Mouse (Mus musculus): ENCODE results near the gene Shank3. TPM values are rescaled to one million over a fixed set of nuclear protein-coding genes. Genes with fewer than 3 reads are reported as not detected.
A peak's percentile ranks its signal among the peaks of the same experiment; 100 is the strongest.

Gene Shank3
- polyA plus RNA-seq, 1 experiment from 2014 or later, result 2.5 TPM

DNA sequence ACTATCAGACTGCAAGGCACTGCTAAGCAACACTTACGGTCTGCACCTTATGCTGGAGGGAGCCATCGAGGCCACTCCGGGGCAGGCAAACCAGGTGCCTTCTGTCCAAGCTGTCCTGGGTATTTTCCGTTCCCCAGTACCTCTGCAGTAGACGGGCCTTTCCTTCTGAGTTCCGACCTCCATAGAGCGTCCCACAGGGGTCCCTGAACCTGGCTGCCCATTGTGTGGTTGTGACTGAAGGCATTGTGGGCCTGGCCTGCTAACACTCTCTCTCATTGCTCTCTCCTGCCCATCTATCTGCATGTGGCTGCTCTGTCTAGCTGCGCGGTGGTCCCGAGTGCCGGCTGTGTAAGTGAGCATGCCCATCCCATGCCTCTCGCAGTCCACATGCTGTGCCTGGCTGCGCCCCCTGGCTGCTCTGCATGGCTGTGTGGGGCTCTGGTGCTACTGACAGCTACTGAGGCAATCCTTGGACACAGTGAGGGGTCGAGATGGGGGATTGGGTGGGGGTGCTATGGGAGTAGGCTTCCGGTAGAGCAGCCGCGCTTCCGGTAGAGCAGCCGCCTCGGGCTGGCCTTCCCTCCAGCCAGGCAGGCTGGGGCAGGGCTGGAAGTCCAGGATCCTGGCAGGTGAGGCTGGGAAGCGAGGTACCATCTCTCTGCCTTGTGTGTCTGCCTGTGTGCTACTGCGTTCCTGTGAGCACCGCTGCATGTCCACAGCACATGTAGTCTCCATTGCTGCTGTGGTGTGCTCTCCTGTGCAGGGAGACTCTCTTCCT lies 57.2 kb downstream of the Shank3 start:
- no peak overlapping the region for H3K27ac ChIP-seq (ENCODE audit: low read length)
- no peak overlapping the region for H3K9ac ChIP-seq (ENCODE audit: low read length)
- H3K4me3 ChIP-seq (ENCODE audit: low read length), result 0 out of 2 replicates have a peak overlapping the region, but pooled peaks have one; percentile 3
- WGBS, result 31% methylated on average over 23 of the region's 23 CpGs
- H3K9me3 ChIP-seq (ENCODE audit: control insufficient read depth, low read length), result no peaks in the 10 kb centered on the region
- peaks cover 17% of the 10 kb centered on the region; the same call in 1 of the 2 replicates for H3K4me1 ChIP-seq (replicated peaks; ENCODE audit: control insufficient read depth, insufficient read depth, low read length)
- peak; percentile 31 for ATAC-seq (ENCODE audit: low read depth)
- peaks cover 26% of the 10 kb centered on the region for H3K27me3 ChIP-seq (ENCODE audit: control insufficient read depth, insufficient read depth, low read depth, low read length)
- peak overlapping the region; percentile 36 for H3K4me2 ChIP-seq (ENCODE audit: low read depth, low read length)
- no peaks in the 10 kb centered on the region for H3K36me3 ChIP-seq (ENCODE audit: control insufficient read depth, insufficient read depth, low read length)

GRCm38 (mm10) chr15:89557179-89557995 lies 58.0 kb downstream of the Shank3 start:
- peaks cover 17% of the 10 kb centered on the region; the same call in 1 of the 2 replicates for H3K4me1 ChIP-seq (replicated peaks; ENCODE audit: control insufficient read depth, insufficient read depth, low read length)
- no peaks in the 10 kb centered on the region for H3K36me3 ChIP-seq (ENCODE audit: control insufficient read depth, insufficient read depth, low read length)
- WGBS, result 26% methylated on average over 32 of the region's 40 CpGs
- peak overlapping the region; percentile 19 for H3K4me3 ChIP-seq (ENCODE audit: low read length)
- H3K27me3 ChIP-seq (ENCODE audit: control insufficient read depth, insufficient read depth, low read depth, low read length), result peaks cover 26% of the 10 kb centered on the region
- H3K9ac ChIP-seq (ENCODE audit: low read length), result no peak overlapping the region
- no peak overlapping the region for H3K27ac ChIP-seq (ENCODE audit: low read length)
- no peaks in the 10 kb centered on the region for H3K9me3 ChIP-seq (ENCODE audit: control insufficient read depth, low read length)
- peak overlapping the region; percentile 46 for H3K4me2 ChIP-seq (ENCODE audit: low read depth, low read length)
- ATAC-seq (ENCODE audit: low read depth), result peak; percentile 6; the same call in 1 of the 2 replicates

DNA sequence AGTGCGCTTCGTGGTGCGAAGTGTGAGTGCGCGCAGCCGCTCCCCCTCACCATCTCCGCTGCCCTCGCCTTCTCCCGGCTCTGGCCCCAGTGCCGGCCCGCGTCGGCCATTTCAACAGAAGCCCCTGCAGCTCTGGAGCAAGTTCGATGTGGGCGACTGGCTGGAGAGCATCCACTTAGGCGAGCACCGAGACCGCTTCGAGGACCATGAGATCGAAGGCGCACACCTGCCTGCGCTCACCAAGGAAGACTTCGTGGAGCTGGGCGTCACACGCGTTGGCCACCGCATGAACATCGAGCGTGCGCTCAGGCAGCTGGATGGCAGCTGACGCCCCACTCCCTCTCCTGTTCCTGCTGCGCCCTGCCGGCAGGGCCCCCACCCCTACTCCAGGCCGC lies 58.6 kb downstream of the Shank3 start:
- Histone ChIP-seq H3K4me2 (ENCODE audit: low read depth, low read length) (peak overlapping the region; percentile 46), H3K27ac (ENCODE audit: low read length) (no peak overlapping the region), H3K4me1 (replicated peaks; ENCODE audit: control insufficient read depth, insufficient read depth, low read length) (peaks cover 17% of the 10 kb centered on the region; the same call in 1 of the 2 replicates), H3K27me3 (ENCODE audit: control insufficient read depth, insufficient read depth, low read depth, low read length) (peaks cover 26% of the 10 kb centered on the region), H3K9ac (ENCODE audit: low read length) (peak overlapping the region; percentile 14; the same call in 1 of the 2 replicates), H3K4me3 (ENCODE audit: low read length) (peak overlapping the region; percentile 19), H3K9me3 (ENCODE audit: control insufficient read depth, low read length) (no peaks in the 10 kb centered on the region), H3K36me3 (ENCODE audit: control insufficient read depth, insufficient read depth, low read length) (no peaks in the 10 kb centered on the region)
- ATAC-seq (ENCODE audit: low read depth), result no peak
- 19% methylated on average over 34 of the region's 34 CpGs for WGBS

DNA sequence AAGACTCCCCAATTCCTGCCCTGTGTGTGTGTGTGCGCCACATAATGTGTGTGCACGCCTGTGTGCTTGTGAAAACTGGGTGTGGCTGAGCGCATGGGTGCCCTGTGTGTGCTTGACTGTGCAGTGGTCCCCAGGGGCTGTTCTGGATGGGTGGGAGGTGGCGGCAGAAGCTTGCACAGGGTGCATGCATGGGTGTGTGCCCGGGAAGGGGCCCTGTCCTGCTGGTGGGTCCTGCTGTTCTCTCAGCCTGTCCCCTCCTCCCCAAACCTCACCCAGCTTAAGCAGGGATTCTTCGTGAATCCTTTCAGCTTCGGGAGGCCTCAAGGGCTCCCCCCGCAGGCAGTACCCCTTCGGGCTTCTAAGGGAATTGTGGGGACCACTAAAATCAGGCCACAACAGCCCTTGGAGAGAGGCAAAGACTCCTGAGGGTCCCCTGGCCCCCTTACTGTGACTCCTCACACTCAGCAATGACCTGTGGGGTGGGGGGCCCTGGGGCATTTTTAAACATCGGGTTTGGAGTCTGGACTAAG lies 59.8 kb downstream of the Shank3 start:
- Histone ChIP-seq H3K9ac (ENCODE audit: low read length) (no peak overlapping the region), H3K4me3 (ENCODE audit: low read length) (no peak overlapping the region), H3K4me2 (ENCODE audit: low read depth, low read length) (no peak overlapping the region), H3K9me3 (ENCODE audit: control insufficient read depth, low read length) (no peaks in the 10 kb centered on the region), H3K27ac (ENCODE audit: low read length) (no peak overlapping the region), H3K36me3 (ENCODE audit: control insufficient read depth, insufficient read depth, low read length) (no peaks in the 10 kb centered on the region), H3K4me1 (replicated peaks; ENCODE audit: control insufficient read depth, insufficient read depth, low read length) (peaks cover 17% of the 10 kb centered on the region; the same call in 1 of the 2 replicates), H3K27me3 (ENCODE audit: control insufficient read depth, insufficient read depth, low read depth, low read length) (peaks cover 26% of the 10 kb centered on the region)
- ATAC-seq (ENCODE audit: low read depth), result no peak
- 57% methylated on average over 10 of the region's 10 CpGs for WGBS

DNA sequence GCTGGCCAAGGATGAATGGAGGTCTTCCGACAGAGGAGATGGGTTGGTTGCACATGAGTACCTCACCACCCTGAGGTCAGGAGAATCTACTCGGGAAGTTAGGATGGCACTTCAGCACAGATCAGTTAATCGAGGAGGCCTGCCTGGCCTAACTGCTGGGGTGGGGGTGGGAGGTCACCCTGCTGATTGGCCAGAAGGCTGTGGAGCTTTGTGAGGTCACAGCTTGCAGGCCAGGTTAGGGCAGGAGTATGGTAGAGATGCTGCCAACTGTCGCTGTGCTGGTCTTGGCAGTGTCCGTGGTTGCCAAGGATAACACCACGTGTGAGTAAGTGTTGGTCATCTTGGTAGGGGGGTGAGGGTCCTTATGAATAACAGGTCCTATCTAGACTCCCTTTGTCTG lies 68.7 kb downstream of the Shank3 start, which contains the start of gene Acr:
Gene Acr, plus strand, starts transcription at position 213 of the 400 bp plus-strand sequence.
- Histone ChIP-seq H3K9me3 (ENCODE audit: control insufficient read depth, low read length) (no peaks in the 10 kb centered on the region), H3K4me3 (ENCODE audit: low read length) (no peak within 1 kb of the TSS), H3K9ac (ENCODE audit: low read length) (no peak within 1 kb of the TSS), H3K27me3 (ENCODE audit: control insufficient read depth, insufficient read depth, low read depth, low read length) (no peaks in the 10 kb centered on the region), H3K4me1 (replicated peaks; ENCODE audit: control insufficient read depth, insufficient read depth, low read length) (no peaks in the 10 kb centered on the region), H3K36me3 (ENCODE audit: control insufficient read depth, insufficient read depth, low read length) (no peaks in the 10 kb centered on the region), H3K27ac (ENCODE audit: low read length) (no peak within 1 kb of the TSS), H3K4me2 (ENCODE audit: low read depth, low read length) (no peak within 1 kb of the TSS)
- WGBS, result 81% methylated on average over 6 of the region's 6 CpGs
- ATAC-seq (ENCODE audit: low read depth), result no peak

GRCm38 (mm10) chr15:89572147-89572546 lies 72.7 kb downstream of the Shank3 start:
- H3K36me3 ChIP-seq (ENCODE audit: control insufficient read depth, insufficient read depth, low read length), result no peaks in the 10 kb centered on the region
- WGBS, result 63% methylated on average over 8 of the region's 8 CpGs
- no peaks in the 10 kb centered on the region for H3K9me3 ChIP-seq (ENCODE audit: control insufficient read depth, low read length)
- ATAC-seq (ENCODE audit: low read depth), result no peak
- H3K4me1 ChIP-seq (replicated peaks; ENCODE audit: control insufficient read depth, insufficient read depth, low read length), result no peaks in the 10 kb centered on the region
- no peak overlapping the region for H3K4me2 ChIP-seq (ENCODE audit: low read depth, low read length)
- no peak overlapping the region for H3K9ac ChIP-seq (ENCODE audit: low read length)
- no peak overlapping the region for H3K4me3 ChIP-seq (ENCODE audit: low read length)
- no peak overlapping the region for H3K27ac ChIP-seq (ENCODE audit: low read length)
- H3K27me3 ChIP-seq (ENCODE audit: control insufficient read depth, insufficient read depth, low read depth, low read length), result no peaks in the 10 kb centered on the region

DNA sequence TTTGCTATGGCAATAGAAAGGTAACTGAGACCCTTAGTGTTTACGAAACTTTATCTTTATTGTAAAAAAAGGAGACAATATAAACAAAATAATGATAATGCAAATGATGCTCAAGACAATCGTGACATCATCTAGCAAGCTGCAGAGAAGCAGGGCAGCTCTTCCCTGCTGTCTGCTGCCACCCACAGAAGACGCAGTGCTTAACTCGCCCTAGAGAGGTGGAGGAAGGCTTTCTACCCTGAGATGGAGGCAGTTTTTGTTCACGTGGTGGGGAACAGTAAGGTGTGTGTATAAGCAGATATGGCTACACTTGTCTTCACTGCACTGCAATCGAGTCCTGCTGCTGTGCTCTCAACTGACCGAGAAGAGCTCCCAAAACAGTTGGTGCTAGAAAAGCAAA lies 83.1 kb downstream of the Shank3 start:
- Histone ChIP-seq H3K4me2 (ENCODE audit: low read depth, low read length) (no peak overlapping the region), H3K4me1 (replicated peaks; ENCODE audit: control insufficient read depth, insufficient read depth, low read length) (no peaks in the 10 kb centered on the region), H3K9me3 (ENCODE audit: control insufficient read depth, low read length) (no peaks in the 10 kb centered on the region), H3K27me3 (ENCODE audit: control insufficient read depth, insufficient read depth, low read depth, low read length) (no peaks in the 10 kb centered on the region), H3K36me3 (ENCODE audit: control insufficient read depth, insufficient read depth, low read length) (peaks cover 4% of the 10 kb centered on the region; the same call in 1 of the 2 replicates), H3K9ac (ENCODE audit: low read length) (no peak overlapping the region), H3K4me3 (ENCODE audit: low read length) (no peak overlapping the region), H3K27ac (ENCODE audit: low read length) (no peak overlapping the region)
- WGBS, result 81% methylated on average over 7 of the region's 7 CpGs
- ATAC-seq (ENCODE audit: low read depth), result no peak

- Histone ChIP-seq H3K36me3 (ENCODE audit: control insufficient read depth, insufficient read depth, low read length) (peaks cover 4% of the 10 kb centered on the region; the same call in 1 of the 2 replicates), H3K4me2 (ENCODE audit: low read depth, low read length) (no peak overlapping the region), H3K4me3 (ENCODE audit: low read length) (no peak overlapping the region), H3K9me3 (ENCODE audit: control insufficient read depth, low read length) (no peaks in the 10 kb centered on the region), H3K27me3 (ENCODE audit: control insufficient read depth, insufficient read depth, low read depth, low read length) (no peaks in the 10 kb centered on the region), H3K4me1 (replicated peaks; ENCODE audit: control insufficient read depth, insufficient read depth, low read length) (no peaks in the 10 kb centered on the region), H3K9ac (ENCODE audit: low read length) (no peak overlapping the region), H3K27ac (ENCODE audit: low read length) (no peak overlapping the region)
- 79% methylated on average over 5 of the region's 5 CpGs for WGBS
- peak; percentile 21; the same call in 1 of the 2 replicates for ATAC-seq (ENCODE audit: low read depth)
Observed at GRCm38 (mm10) chr15:89585101-89585500, 85.7 kb downstream of the Shank3 start.

DNA sequence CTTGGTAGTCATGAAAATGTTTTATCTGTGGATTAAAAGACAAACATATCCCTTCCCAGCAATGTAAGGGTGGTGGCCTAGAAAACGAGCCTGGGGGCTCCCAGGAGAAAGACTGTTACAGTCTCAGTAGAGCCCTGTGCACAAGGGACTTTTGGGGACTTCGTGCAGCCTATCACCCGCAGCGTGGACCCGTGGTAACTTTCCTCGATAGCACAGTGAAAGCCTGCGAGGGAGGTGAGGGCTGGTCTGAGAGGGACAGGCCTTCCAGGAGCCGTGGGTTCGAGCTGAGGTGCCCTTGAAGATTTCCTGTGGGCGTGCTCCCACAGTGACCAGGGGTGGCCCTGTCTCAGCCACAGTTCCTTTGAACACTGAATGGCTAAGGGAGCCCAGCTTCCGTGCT lies 86.2 kb downstream of the Shank3 start:
- H3K27ac ChIP-seq (ENCODE audit: low read length), result no peak overlapping the region

More for the DNA sequence above, 86.2 kb downstream of the Shank3 start:
- no peak overlapping the region for H3K9ac ChIP-seq (ENCODE audit: low read length)
- H3K36me3 ChIP-seq (ENCODE audit: control insufficient read depth, insufficient read depth, low read length), result peaks cover 4% of the 10 kb centered on the region; the same call in 1 of the 2 replicates
- H3K4me3 ChIP-seq (ENCODE audit: low read length), result no peak overlapping the region
- ATAC-seq (ENCODE audit: low read depth), result no peak
- no peak overlapping the region for H3K4me2 ChIP-seq (ENCODE audit: low read depth, low read length)
- peaks cover 2% of the 10 kb centered on the region; the same call in 1 of the 2 replicates for H3K4me1 ChIP-seq (replicated peaks; ENCODE audit: control insufficient read depth, insufficient read depth, low read length)
- H3K9me3 ChIP-seq (ENCODE audit: control insufficient read depth, low read length), result no peaks in the 10 kb centered on the region
- H3K27me3 ChIP-seq (ENCODE audit: control insufficient read depth, insufficient read depth, low read depth, low read length), result no peaks in the 10 kb centered on the region
- 83% methylated on average over 11 of the region's 11 CpGs for WGBS
